Mouse (Mus musculus) gastrocnemius, adult 2 months (tissue): ENCODE measurements around the gene Haus5. TPM values are rescaled to one million over a fixed set of nuclear protein-coding genes. Genes with fewer than 3 reads are reported as not detected.
A peak's percentile ranks its signal among the peaks of the same experiment; 100 is the strongest.

Experiments used
- DNase-seq: peaks from one replicate; pipeline ENCODE4 v3.0.0; 2022
- H3K27ac ChIP-seq: fragments of 200-600 bp; 2 replicates; pipeline ENCODE4 v1.8.1; 2022; ENCODE audit warnings: mild to moderate bottlenecking
- H3K4me3 ChIP-seq: fragments of 200-600 bp; 2 replicates; pipeline ENCODE4 v1.8.1; 2022; ENCODE audit warnings: mild to moderate bottlenecking, moderate library complexity
- CTCF ChIP-seq: fragments of 200-600 bp; IDR thresholded peaks from 2 replicates; pipeline ENCODE4 v1.8.1; 2022; ENCODE audit warnings: antibody characterized with exemption, mild to moderate bottlenecking, moderate library complexity
- intact Hi-C: fragments of 180-260 bp; cut with DNase I; formaldehyde crosslinking; loops from one replicate; pipeline ENCODE4 v1.15.1; 2025
- total RNA-seq, 2 experiments: library from RNA; stranded (reverse); gene quantifications; 2 replicates each; pipeline ENCODE4 v1.2.3; 2021

Gene Haus5
- total RNA-seq, 2 experiments from 2014 or later, result 3.7 to 4.2 TPM

GRCm38 (mm10) chr7:30665321-30665720 is 527 bp upstream of the Haus5 start:
- intact Hi-C loops, result no loop called here
- TF ChIP-seq CTCF, result no peak
- peak overlapping the region; percentile 83 for H3K27ac ChIP-seq
- DNase-seq, result no peak
- H3K4me3 ChIP-seq, result peak overlapping the region; percentile 81

- Histone ChIP-seq H3K27ac (peak within 1 kb of the TSS; percentile 94), H3K4me3 (peak within 1 kb of the TSS; percentile 81)
- no peak for TF ChIP-seq CTCF
- intact Hi-C loops, result loop anchor here (5.0 kb wide), 1 partner anchor 77 kb away; the partner anchor contains the start of gene Tmem147
- peak; percentile 99 for DNase-seq
These were observed 14.9 kb downstream of the Haus5 start, which contains the start of gene Rbm42 for GRCm38 (mm10) chr7:30649591-30650540. Gene Rbm42 (minus strand): TSS chr7:30650317.

GRCm38 (mm10) chr7:30639083-30639482 is 25.7 kb downstream of the Haus5 start:
- intact Hi-C loops, result no loop called here

GRCm38 (mm10) chr7:30636395-30636794 is 28.4 kb downstream of the Haus5 start:
- H3K4me3 ChIP-seq, result no peak overlapping the region
- DNase-seq, result no peak
- intact Hi-C loops, result no loop called here
- no peak overlapping the region for H3K27ac ChIP-seq
- no peak for TF ChIP-seq CTCF

More at GRCm38 (mm10) chr7:30639083-30639482, 25.7 kb downstream of the Haus5 start:
- Histone ChIP-seq H3K27ac (no peak overlapping the region), H3K4me3 (no peak overlapping the region)
- TF ChIP-seq CTCF, result no peak
- no peak for DNase-seq

- Histone ChIP-seq H3K4me3 (no peak within 1 kb of the TSS), H3K27ac (no peak within 1 kb of the TSS)
- intact Hi-C loops, result no loop called here
- no peak for DNase-seq
- no peak for TF ChIP-seq CTCF
These were observed 29.0 kb downstream of the Haus5 start, which contains the start of gene Etv2 for GRCm38 (mm10) chr7:30635752-30636151. Gene Etv2 (minus strand): TSS chr7:30635852.

GRCm38 (mm10) chr7:30634621-30635020 is 30.2 kb downstream of the Haus5 start:
- intact Hi-C loops, result no loop called here
- DNase-seq, result peak; percentile 39
- H3K4me3 ChIP-seq, result no peak overlapping the region
- no peak overlapping the region for H3K27ac ChIP-seq
- peak; percentile 42 for TF ChIP-seq CTCF

- intact Hi-C loops, result no loop called here
- no peak overlapping the region for H3K27ac ChIP-seq
- no peak for DNase-seq
- TF ChIP-seq CTCF, result no peak
- no peak overlapping the region for H3K4me3 ChIP-seq
These were observed 30.9 kb downstream of the Haus5 start for GRCm38 (mm10) chr7:30633762-30634412.

DNA sequence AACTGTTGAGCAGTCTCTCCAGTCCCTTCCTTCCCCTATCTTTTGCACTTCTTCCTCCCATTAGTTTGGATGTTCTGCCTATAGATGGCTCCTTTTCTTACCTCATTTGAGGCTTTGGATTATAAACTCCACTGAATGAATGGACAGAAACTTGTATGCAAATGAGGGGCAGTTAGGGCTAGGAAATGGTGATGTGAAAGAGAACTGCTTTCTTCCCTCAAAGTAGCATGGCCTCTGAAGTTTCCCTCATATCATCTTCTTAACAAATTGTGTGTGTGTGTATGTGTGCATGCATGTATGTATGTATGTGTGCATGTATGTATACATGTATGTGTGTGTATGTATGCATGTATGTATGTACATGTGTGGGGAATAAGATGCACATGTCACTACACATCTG is 35.8 kb downstream of the Haus5 start:
- intact Hi-C loops, result loop anchor here (10.0 kb wide), 1 partner anchor 326 kb away; the partner anchor contains the start of gene Usf2
- no peak for TF ChIP-seq CTCF
- Histone ChIP-seq H3K4me3 (no peak overlapping the region), H3K27ac (no peak overlapping the region)
- no peak for DNase-seq

DNA sequence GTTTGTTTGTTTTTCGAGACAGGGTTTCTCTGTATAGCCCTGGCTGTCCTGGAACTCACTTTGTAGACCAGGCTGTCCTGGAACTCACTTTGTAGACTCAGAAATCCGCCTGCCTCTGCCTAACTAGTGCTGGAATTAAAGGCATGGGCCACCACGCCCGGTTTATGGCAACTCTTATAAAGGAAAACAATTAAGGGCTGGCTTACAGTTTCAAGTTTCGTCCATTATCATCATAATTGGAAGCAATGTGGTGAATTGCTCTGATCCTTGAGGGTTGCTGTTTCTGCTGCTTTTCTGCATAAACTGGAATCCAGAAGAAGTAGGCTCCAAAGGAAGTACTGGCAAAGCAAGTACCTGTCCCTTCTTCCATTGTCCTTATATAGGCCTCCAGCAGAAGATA is 38.1 kb downstream of the Haus5 start:
- Histone ChIP-seq H3K4me3 (no peak overlapping the region; the same call in 1 of the 2 replicates), H3K27ac (peak overlapping the region; percentile 92)
- DNase-seq, result no peak
- intact Hi-C loops, result loop anchor here (10.0 kb wide), 1 partner anchor 328 kb away; the partner anchor contains the start of gene Usf2
- no peak for TF ChIP-seq CTCF

DNA sequence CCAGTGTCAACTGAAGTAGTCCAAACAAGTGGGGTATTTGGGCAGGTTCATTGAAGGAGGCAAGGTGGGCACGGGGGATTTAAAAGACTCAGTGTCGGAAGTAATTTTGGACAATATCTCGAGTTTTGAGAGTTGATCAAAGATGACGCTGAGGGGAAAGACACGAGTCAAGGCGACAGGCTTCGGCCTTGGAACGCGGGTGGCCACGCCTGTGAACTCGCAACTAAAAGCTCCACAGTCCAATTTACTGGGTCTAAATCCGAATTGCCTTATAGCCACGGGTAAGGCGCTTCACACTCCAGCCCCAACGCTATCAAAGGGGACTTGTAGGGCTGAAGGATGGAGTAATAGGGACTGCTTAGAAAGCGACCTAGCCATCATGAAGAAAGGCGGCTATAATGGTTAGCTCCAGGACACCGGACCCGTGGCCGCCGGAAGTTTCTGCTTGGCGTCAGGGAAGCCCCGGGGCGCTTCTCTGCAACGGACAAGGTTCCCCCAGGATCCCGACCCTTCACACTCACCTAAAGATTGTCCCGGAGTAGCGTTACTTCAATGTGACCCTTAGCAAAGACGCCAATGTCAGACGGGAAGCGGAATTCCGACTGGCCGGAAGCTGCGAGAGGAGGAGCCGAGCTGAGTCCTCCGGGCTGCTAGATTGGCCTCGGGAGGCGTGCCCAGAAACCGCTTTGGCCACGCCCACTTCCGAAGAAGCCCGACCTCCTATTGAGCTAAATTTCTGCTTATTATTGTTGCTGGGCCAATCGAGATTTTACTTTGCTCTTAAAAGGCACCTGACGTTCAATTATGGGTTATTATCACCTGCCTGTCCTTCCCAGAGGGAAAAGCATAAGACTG is 39.0 kb downstream of the Haus5 start, which contains the start of gene Cox6b1:
Gene Cox6b1, minus strand, starts transcription at position 622 of the 855 bp plus-strand sequence.
- H3K4me3 ChIP-seq, result peak within 1 kb of the TSS; percentile 89
- H3K27ac ChIP-seq, result peak within 1 kb of the TSS; percentile 92
- no peak for TF ChIP-seq CTCF
- peak; percentile 92 for DNase-seq
- intact Hi-C loops, result loop anchor here (10.0 kb wide), 1 partner anchor 329 kb away; the partner anchor contains the start of gene Usf2

GRCm38 (mm10) chr7:30619202-30619601 is 45.6 kb downstream of the Haus5 start:
- intact Hi-C loops, result no loop called here
- peak; percentile 68 for TF ChIP-seq CTCF
- peak; percentile 34 for DNase-seq
- Histone ChIP-seq H3K4me3 (no peak overlapping the region), H3K27ac (no peak overlapping the region)

DNA sequence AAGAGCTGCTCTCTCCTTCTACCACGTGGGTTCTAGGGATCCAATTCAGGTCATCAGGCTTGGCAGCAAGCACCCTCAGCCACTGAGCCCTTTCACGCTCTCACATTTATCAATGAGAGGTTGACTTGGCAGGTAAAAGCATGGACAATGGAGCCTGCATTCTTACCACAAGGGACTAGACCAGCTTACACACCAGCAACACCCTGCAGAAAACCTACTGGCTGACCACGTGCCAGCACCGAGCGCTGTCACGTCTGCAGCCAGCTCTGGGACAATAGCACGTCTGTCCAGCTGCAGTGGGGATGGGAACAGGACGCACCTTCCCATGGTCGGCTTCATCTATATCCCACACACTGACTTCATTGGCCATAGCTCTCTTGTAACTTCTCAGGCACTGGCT is 46.1 kb downstream of the Haus5 start:
- TF ChIP-seq CTCF, result no peak
- H3K27ac ChIP-seq, result no peak overlapping the region
- no peak overlapping the region for H3K4me3 ChIP-seq
- DNase-seq, result no peak
- intact Hi-C loops, result no loop called here
